Mouse (Mus musculus) forebrain, embryonic 11.5 days (tissue): ENCODE measurements around the gene Tcea3. TPM values are rescaled to one million over a fixed set of nuclear protein-coding genes. Genes with fewer than 3 reads are reported as not detected.
A peak's percentile ranks its signal among the peaks of the same experiment; 100 is the strongest.

Experiments used
- ATAC-seq: fragments of 200-750 bp; cut with Nextera tagmentation; replicated peaks from 2 replicates; pipeline ENCODE4 v1.8.0; 2017; ENCODE audit warnings: moderate TSS enrichment; ENCODE audit not compliant: low FRiP score
- DNase-seq: peaks from one replicate; pipeline ENCODE4 v3.0.0-alpha.2; 2017; ENCODE audit warnings: low spot score
- H3K27ac ChIP-seq: fragments of 300-500 bp; sonication (generic); 2 replicates; pipeline ENCODE4 v1.5.1; 2014; ENCODE audit warnings: low read depth, low read length
- H3K27me3 ChIP-seq: fragments of 300-500 bp; sonication (generic); 2 replicates; pipeline ENCODE4 v1.6.1; 2014; ENCODE audit warnings: mild to moderate bottlenecking, low read length, mixed read lengths; ENCODE audit not compliant: control insufficient read depth, insufficient read depth
- H3K36me3 ChIP-seq: fragments of 300-500 bp; sonication (generic); 2 replicates; pipeline ENCODE4 v1.6.1; 2014; ENCODE audit warnings: mild to moderate bottlenecking, low read length, moderate library complexity, mixed read lengths; ENCODE audit not compliant: control insufficient read depth, insufficient read depth
- H3K4me1 ChIP-seq: fragments of 300-500 bp; sonication (generic); replicated peaks from 2 replicates; pipeline ENCODE4 v1.6.1; 2014; ENCODE audit warnings: low read length, mixed read lengths; ENCODE audit not compliant: control insufficient read depth, insufficient read depth
- H3K4me2 ChIP-seq: fragments of 300-500 bp; sonication (generic); 2 replicates; pipeline ENCODE4 v1.6.1; 2014; ENCODE audit warnings: low read depth, mild to moderate bottlenecking, low read length, moderate library complexity, mixed read lengths; ENCODE audit not compliant: severe bottlenecking
- H3K4me3 ChIP-seq: fragments of 300-500 bp; sonication (generic); 2 replicates; pipeline ENCODE4 v1.5.1; 2014; ENCODE audit warnings: low read depth, low read length
- H3K9ac ChIP-seq: fragments of 300-500 bp; sonication (generic); 2 replicates; pipeline ENCODE4 v1.6.1; 2014; ENCODE audit warnings: low read length
- H3K9me3 ChIP-seq: fragments of 300-500 bp; sonication (generic); 2 replicates; pipeline ENCODE4 v1.6.1; 2016; ENCODE audit warnings: low read length, mixed read lengths; ENCODE audit not compliant: control insufficient read depth
- WGBS: fragments of 180-500 bp; shearing (Covaris S2); extraction: QIAGEN DNeasy Blood & Tissue Kit; methylation state at CpG from one replicate; pipeline ENCODE4 v1.1.7; 2014; 5-methylcytosine and 5-hydroxymethylcytosine counted together
- polyA plus RNA-seq: library from polyadenylated mRNA; unstranded; fragments of >200 nt; fragmentation: Nextera tagmentation; extraction: Ambion mirVana; gene quantifications from 2 replicates; pipeline ENCODE4 v1.2.1, GENCODE M21; 2014

Tcea3 gene
- polyA plus RNA-seq, 1 experiment from 2014 or later: 1.1 TPM

- Histone ChIP-seq H3K9me3 (no peaks in the 10 kb centered on the region; the same call in 1 of the 2 replicates), H3K4me3 (no peak overlapping the region), H3K4me1 (no peaks in the 10 kb centered on the region), H3K27ac (no peak overlapping the region), H3K36me3 (no peaks in the 10 kb centered on the region), H3K9ac (no peak overlapping the region), H3K27me3 (no peaks in the 10 kb centered on the region), H3K4me2 (no peak overlapping the region)
- no peak for DNase-seq
- WGBS: 87% methylated on average over 1 of the region's 1 CpGs
- ATAC-seq: no peak
Measured at GRCm38 (mm10) chr4:136268912-136269311, 21.4 kb downstream of the Tcea3 start.

GRCm38 (mm10) chr4:136270648-136271047 is 23.1 kb downstream of the Tcea3 start:
- H3K27ac ChIP-seq: no peak overlapping the region
- WGBS: 85% methylated on average over 8 of the region's 8 CpGs
- no peak overlapping the region for H3K9ac ChIP-seq
- no peak overlapping the region for H3K4me3 ChIP-seq
- ATAC-seq (no peak), DNase-seq (no peak)
- H3K4me1 ChIP-seq: no peaks in the 10 kb centered on the region
- no peaks in the 10 kb centered on the region for H3K27me3 ChIP-seq
- H3K4me2 ChIP-seq: no peak overlapping the region
- H3K36me3 ChIP-seq: no peaks in the 10 kb centered on the region
- H3K9me3 ChIP-seq: no peaks in the 10 kb centered on the region; the same call in 1 of the 2 replicates

- DNase-seq (no peak), ATAC-seq (no peak)
- no peak overlapping the region for H3K9ac ChIP-seq
- no peak overlapping the region for H3K27ac ChIP-seq
- no peaks in the 10 kb centered on the region for H3K36me3 ChIP-seq
- H3K27me3 ChIP-seq: no peaks in the 10 kb centered on the region
- H3K4me2 ChIP-seq: no peak overlapping the region
- H3K4me3 ChIP-seq: no peak overlapping the region
- H3K4me1 ChIP-seq: peaks cover 24% of the 10 kb centered on the region
- WGBS: 88% methylated on average over 8 of the region's 8 CpGs
- no peaks in the 10 kb centered on the region for H3K9me3 ChIP-seq
Measured at GRCm38 (mm10) chr4:136281097-136281496, 33.6 kb downstream of the Tcea3 start.

GRCm38 (mm10) chr4:136281611-136282010 is 34.1 kb downstream of the Tcea3 start:
- ATAC-seq: no peak
- Histone ChIP-seq H3K4me1 (peaks cover 26% of the 10 kb centered on the region), H3K27me3 (no peaks in the 10 kb centered on the region), H3K27ac (no peak overlapping the region), H3K9ac (no peak overlapping the region), H3K36me3 (no peaks in the 10 kb centered on the region), H3K9me3 (no peaks in the 10 kb centered on the region), H3K4me2 (no peak overlapping the region), H3K4me3 (no peak overlapping the region)
- 59% methylated on average over 9 of the region's 9 CpGs for WGBS
- no peak for DNase-seq

GRCm38 (mm10) chr4:136282621-136283480 is 35.3 kb downstream of the Tcea3 start:
- no peaks in the 10 kb centered on the region for H3K9me3 ChIP-seq
- peak; percentile 65 for DNase-seq
- peak overlapping the region; percentile 60 for H3K9ac ChIP-seq
- H3K36me3 ChIP-seq: no peaks in the 10 kb centered on the region
- H3K4me1 ChIP-seq: peaks cover 29% of the 10 kb centered on the region
- H3K4me3 ChIP-seq: no peak overlapping the region
- no peaks in the 10 kb centered on the region for H3K27me3 ChIP-seq
- ATAC-seq: no peak
- peak overlapping the region; percentile 37 for H3K4me2 ChIP-seq
- 8% methylated on average over 10 of the region's 10 CpGs for WGBS
- H3K27ac ChIP-seq: peak overlapping the region; percentile 92

- Histone ChIP-seq H3K9ac (peak overlapping the region; percentile 60; the same call in 1 of the 2 replicates), H3K4me2 (peak overlapping the region; percentile 3; the same call in 1 of the 2 replicates), H3K27ac (peak overlapping the region; percentile 92; the same call in 1 of the 2 replicates), H3K4me3 (no peak overlapping the region), H3K27me3 (peaks cover 1% of the 10 kb centered on the region; the same call in 1 of the 2 replicates), H3K36me3 (peaks cover 5% of the 10 kb centered on the region), H3K4me1 (peaks cover 29% of the 10 kb centered on the region), H3K9me3 (peaks cover 1% of the 10 kb centered on the region; the same call in 1 of the 2 replicates)
- DNase-seq (peak; percentile 59), ATAC-seq (no peak)
- WGBS: 19% methylated on average over 2 of the region's 2 CpGs
Measured at GRCm38 (mm10) chr4:136283783-136284182, 36.3 kb downstream of the Tcea3 start.

- DNase-seq (peak; percentile 63), ATAC-seq (no peak)
- Histone ChIP-seq H3K9ac (peak within 1 kb of the TSS; percentile 74), H3K4me2 (peak within 1 kb of the TSS; percentile 90), H3K9me3 (peaks cover 3% of the 10 kb centered on the region; the same call in 1 of the 2 replicates), H3K4me3 (peak within 1 kb of the TSS; percentile 59), H3K27me3 (peaks cover 5% of the 10 kb centered on the region; the same call in 1 of the 2 replicates), H3K4me1 (peaks cover 29% of the 10 kb centered on the region), H3K27ac (peak within 1 kb of the TSS; percentile 92), H3K36me3 (peaks cover 5% of the 10 kb centered on the region)
- 35% methylated on average over 5 of the region's 5 CpGs for WGBS
Measured at GRCm38 (mm10) chr4:136284455-136284854, 36.9 kb downstream of the Tcea3 start, which contains the start of gene Zfp46. Gene Zfp46, plus strand, starts transcription at chr4:136284683.

- peak overlapping the region; percentile 59 for H3K4me3 ChIP-seq
- H3K36me3 ChIP-seq: peaks cover 5% of the 10 kb centered on the region
- ATAC-seq (no peak), DNase-seq (no peak)
- H3K4me2 ChIP-seq: peak overlapping the region; percentile 90
- peak overlapping the region; percentile 74 for H3K9ac ChIP-seq
- H3K27me3 ChIP-seq: peaks cover 10% of the 10 kb centered on the region
- whole genome bisulfite sequencing: 30% methylated on average over 6 of the region's 6 CpGs
- H3K27ac ChIP-seq: peak overlapping the region; percentile 92
- peaks cover 3% of the 10 kb centered on the region; the same call in 1 of the 2 replicates for H3K9me3 ChIP-seq
- H3K4me1 ChIP-seq: peaks cover 31% of the 10 kb centered on the region
Measured at GRCm38 (mm10) chr4:136284891-136285290, 37.4 kb downstream of the Tcea3 start.
